Mouse (Mus musculus) cerebellum, adult 18-20 months (tissue): ENCODE measurements around the gene Atp4b.
"Not testable (repeated sequence)": the region's sequence is repeated elsewhere in the genome, so short reads cannot be mapped to it uniquely, and the experiment has no call there.

Experiments
- DNase-seq, 2 experiments: peaks; one replicate each; pipeline ENCODE4 v3.0.0; 2021

The Atp4b gene

DNA sequence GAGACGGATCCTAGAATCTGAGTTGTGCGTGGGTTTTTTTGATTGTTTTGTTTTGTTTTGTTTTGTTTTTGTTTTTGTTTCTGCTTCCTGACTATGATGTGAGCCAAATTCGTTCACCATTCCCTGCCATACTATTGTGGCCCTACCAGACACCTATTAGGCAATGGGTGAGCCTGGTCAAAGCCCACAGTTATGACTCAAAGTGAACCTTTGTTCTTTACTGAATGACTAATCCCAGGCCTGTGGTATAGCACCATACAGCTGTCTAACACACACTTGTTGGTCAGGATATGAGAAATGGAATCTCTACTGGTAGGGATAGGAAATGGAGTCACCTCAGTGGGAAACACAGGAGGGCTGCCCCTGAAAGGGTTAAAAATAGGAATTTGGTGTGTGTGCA, 14.1 kb downstream of the Atp4b start:
- no peak for DNase-seq

DNA sequence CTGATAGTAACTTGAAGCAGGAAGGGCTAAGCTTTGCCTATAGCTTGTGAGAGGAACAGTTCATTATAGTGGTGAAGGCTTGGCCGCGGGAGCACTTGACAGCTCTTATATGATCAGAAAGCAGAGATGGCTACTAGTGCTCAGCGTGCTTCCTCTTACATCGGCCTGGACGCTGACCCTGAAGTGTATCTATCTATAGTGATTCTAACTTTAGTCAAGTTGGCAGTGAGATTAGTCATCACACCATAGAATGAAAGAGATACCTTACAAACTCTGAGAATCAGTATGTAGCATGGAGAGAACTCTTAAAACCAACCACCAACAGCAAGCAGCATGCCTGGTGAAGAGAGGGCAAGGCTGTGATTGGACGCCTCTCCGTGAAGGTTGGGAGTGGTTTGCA, 15.0 kb downstream of the Atp4b start:
- no peak for DNase-seq

DNA sequence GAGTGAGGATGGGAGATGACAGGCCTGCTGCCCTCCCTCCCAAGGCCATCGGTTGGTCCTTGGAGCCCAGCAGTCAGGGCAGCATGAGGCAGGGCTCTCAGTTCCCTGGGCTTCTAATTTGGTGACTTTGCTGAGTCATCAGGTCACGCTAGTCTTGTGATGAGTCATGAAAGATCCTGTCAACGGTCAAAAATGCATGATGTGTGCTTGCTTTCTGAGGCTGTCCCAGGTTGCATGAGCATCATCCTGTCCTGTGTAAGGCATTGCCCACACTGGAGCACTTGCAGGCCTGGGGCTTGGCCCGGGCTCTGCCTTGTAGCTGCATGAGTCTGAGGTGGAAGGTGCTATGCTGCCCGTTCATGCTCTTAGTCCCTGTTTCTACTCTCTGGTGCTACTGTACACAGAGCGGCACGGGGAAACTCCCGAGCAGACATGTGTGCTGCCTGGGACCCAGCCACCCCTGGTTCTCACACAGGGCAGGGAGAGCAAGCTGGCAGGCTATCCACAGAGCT, 23.4 kb downstream of the Atp4b start:
- DNase-seq: no peak

GRCm38 (mm10) chr8:13361865-13362264, 34.8 kb downstream of the Atp4b start:
- no peak for DNase-seq

- no peak for DNase-seq
These were observed 36.4 kb downstream of the Atp4b start for GRCm38 (mm10) chr8:13360213-13360612.

GRCm38 (mm10) chr8:13356681-13357080, 39.9 kb downstream of the Atp4b start:
- DNase-seq: no peak

DNA sequence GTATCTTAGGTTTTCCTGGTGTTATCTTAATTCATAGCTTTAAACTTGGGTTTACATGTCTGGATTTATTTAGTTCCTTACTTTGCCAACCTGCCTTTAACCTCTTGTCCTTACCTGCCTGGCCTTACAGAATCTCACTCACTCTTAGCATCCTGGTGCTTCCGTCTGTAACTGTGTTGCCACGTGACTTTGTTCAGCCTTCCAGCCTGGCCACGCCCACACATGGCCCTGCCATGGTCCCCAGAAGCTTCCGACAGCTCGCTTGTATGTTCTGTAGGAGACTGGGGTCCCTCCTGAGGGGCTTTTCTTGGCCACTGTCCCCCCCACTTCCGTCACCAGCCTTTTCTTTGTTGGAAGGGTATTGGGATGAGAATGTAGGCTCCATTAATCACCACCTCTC, 40.4 kb downstream of the Atp4b start:
- no peak for DNase-seq

DNA sequence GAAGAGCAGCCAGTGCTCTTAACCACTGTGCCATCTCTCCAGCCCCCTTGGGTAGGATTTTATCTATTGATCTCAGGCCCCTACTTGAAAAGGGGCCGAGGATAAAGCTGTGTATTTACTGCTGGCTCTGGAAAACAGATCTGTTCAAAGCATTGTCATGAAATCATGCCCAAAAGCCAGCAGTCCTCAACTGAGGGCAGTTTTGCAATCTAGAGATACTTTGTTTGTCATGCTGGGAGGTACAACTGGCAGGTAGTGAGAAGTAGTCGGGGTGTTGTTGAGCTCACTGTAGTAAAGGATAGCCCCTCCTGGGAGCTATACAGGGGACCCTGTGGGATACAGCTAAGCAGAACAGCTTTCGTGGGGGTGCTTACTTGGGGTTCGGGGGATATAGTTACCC, 42.7 kb downstream of the Atp4b start:
- DNase-seq: no peak

GRCm38 (mm10) chr8:13353155-13353833, 43.3 kb downstream of the Atp4b start:
- no peak for DNase-seq

GRCm38 (mm10) chr8:13352601-13353000, 44.0 kb downstream of the Atp4b start:
- DNase-seq: no peak

- no peak for DNase-seq
These were observed 45.0 kb downstream of the Atp4b start for GRCm38 (mm10) chr8:13351593-13351992.

DNA sequence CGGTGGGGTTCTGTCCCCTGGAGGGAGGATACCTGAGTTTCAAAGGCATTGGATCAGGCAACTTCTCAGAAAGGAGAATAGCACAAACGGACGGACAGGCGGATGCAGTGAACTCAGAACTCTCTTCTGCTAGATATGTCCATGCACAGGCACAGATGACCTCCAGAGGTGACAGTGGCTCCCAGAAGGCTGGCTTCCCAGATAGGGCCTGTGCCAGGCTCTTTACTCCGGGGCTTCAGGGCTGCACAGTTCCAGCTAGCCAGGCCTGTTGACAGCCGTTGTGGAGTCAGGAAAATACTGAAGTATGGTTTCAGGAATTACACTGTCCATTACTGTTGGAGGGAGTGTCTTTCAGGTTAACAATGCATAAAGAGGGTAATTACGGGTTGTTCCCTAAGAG, 46.6 kb downstream of the Atp4b start:
- no peak for DNase-seq

DNA sequence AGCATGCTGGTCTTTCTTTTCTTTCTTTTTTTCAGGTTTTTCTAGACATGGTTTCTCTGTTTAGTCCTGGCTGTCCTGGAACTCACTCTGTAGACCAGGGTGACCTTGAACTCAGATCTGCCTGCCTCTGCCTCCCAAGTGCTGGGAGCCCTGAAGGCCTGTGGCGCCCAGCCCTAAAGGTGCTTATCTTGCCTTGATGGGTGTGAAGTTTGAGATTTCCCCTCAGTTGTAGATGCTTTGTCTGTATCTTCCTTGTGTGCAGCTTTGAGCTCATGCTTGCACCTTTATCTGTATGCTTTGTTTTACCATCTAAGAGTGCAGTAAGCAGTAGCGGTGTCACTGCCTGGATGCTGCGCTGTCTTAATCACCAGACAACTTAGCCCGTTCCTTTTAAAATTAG, 53.5 kb downstream of the Atp4b start:
- no peak for DNase-seq

DNA sequence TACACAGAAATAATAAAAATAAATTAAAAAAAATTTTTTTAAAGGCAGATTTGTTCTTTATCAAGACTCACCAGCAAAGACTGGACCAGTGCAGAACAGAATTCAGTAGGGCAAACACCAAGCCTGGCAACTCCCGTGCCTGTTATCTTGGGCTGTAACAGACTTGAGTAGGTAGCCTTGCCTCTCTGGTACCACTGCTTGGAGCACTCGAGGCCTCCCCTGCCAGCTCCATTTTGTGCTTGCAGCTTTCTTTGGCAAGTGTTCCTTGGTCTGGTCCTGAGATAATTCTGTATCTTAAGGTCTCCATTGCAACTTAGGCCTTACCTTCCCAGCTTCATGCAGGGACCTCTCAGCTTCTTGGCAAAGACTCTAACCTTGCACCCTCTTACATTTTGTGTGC, 54.3 kb downstream of the Atp4b start:
- no peak for DNase-seq

GRCm38 (mm10) chr8:13340650-13341049, 56.0 kb downstream of the Atp4b start:
- DNase-seq: no peak

GRCm38 (mm10) chr8:13339646-13339990, 57.0 kb downstream of the Atp4b start:
- no peak for DNase-seq

DNA sequence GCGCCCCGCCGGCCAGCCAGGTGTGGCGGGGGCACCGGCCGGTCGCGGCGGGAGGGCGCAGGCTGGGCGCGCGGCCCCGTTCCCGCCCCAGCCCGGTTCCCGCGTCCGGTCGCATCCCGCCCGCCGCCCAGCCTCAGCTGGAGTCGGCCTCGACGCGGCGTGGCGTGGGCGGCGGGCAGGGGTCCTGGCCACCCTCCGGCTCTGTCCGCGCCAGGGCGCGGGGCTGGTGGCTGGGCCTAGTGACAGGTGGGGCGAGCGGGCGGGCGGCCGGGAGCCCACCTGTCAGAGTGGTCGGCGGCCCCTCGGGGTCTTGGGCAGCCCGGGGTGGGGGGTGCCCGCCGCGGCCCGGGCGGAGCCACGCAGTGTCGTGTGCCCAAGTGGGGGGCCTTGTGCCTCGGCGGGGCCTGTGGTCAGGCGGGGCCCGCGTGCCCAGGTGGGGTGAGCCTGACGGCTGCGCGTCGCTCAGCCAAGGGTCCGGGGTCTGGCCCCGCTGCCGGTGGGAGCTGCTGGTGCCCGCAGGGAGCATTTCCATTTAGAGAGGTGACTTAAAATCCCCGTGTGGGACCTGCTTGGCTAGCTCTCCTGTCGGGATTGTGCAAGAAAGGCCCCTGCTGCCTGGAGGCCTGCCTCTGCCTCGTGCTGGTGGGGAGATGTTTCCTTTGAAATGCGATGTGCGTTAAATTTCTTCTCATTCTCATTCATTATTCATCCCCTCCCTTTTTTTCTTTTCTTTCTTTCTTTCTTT, 57.6 kb downstream of the Atp4b start:
- DNase-seq: peak in 1 of 2 experiments; percentile 23

- DNase-seq: peak; percentile 84 to 91
These were observed 58.3 kb downstream of the Atp4b start, which contains the start of gene Tfdp1 for GRCm38 (mm10) chr8:13338255-13338860. Gene Tfdp1, plus strand, starts transcription at chr8:13338751.

- no peak for DNase-seq
These were observed 58.9 kb downstream of the Atp4b start for GRCm38 (mm10) chr8:13337678-13338077.

DNA sequence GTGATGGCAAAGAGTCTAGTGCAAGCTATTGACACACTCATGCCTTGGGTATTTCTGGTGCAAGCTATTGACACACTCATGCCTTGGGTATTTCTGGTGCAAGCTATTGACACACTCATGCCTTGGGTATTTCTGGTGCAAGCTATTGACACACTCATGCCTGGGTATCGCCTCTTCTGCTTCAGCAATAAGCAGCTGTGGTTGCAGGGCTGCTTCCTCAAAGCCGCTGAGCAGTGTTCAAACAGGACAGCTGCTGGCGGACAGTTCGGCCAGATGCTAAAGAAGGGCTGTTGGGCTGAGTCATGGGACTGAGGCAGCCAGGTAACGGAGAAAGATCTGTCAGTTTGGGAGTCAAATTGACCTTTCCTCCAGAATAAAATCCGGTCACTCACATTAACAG, 59.4 kb downstream of the Atp4b start:
- not testable (repeated sequence) for DNase-seq
